Mouse (Mus musculus) right cerebral cortex, adult 18-20 months (tissue): ENCODE measurements around the gene Frrs1l.

Experiments used
- DNase-seq: peaks from one replicate; pipeline ENCODE4 v3.0.0; 2022; ENCODE audit warnings: mixed read lengths

Frrs1l gene

DNA sequence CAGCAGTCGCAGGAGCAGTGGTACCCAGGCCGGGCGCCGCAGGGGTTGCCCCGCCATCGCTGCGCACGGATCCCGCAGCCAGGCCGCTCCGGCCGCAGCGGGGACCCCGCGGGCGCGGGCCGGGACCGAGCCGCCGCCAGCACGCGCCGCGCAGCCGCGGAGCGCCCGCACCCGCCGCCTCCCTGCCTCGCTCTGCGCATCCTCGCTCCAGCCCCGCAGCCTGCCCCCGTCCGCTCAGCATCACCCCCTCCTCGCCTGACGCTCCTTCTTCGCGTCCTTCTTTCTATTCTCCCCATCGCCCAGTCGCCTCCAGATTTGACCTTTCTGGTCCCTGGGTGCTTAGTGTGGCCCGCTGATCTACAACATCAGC is at the start of gene Frrs1l:
Gene Frrs1l, minus strand, starts transcription at position 177 of the 370 bp plus-strand sequence.
- DNase-seq, result peak; percentile 83

DNA sequence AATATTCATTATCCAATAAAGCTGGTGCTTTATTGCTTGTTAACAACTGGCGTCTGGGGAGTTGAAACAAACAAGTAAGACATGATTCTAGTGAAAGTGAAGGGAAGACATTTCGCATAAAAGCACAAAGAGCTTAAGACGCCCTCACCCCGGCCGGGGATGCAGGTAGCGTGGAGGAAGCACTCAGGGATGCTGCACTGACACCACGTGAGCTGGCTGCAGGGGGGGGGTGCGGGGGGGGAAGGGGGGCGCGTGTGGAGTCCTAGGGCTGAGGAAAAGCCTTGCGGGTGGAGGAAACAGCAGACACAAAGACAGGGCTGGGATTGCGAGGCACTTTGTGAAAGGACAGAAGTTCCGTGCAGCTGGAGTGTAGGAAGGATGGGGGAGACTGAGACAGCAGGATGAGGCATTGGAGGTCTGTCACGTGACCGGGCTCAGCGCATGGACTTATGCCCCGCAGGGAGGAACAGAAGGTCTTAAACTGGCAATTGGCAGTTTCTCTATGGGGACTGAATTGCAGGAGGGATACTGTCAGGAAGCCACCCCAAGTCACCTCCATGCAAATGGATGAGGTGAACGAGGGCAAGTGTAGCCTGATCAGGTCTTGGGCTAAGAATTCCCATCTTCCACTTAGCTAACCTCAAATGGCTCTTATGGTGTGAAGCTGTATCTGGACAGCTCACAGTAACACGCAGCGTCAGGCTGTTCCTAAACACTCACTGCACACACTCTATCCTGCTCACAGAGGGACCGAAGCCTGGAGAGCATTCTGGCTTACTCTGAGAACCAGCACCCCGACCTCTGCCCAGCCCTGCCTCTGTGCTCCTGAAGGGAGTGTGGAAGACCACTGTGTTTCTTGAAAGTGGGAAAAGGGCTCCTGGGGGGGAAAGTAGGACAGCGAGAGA is 49.2 kb upstream of the Frrs1l start:
- DNase-seq, result peak; percentile 71

DNA sequence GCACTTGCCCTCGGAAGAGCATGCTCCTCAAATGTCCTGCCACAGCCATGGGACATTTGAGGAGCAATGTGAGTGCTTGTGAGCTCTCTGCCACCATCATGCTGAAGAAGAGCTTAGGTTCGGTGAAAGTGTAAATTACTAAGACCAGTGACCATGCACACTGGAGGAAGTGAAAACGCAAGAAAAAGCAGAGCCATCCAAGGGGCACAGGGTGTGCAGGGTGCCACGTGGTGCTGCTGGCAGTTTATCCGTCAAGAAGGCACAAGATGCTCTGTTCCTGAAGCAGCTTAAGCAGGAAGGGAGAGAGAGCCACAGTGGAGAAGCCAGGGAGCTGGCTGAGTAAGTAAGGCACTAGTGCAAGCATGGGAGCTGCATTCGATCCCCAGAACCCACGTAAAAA is 47.4 kb upstream of the Frrs1l start:
- no peak for DNase-seq

DNA sequence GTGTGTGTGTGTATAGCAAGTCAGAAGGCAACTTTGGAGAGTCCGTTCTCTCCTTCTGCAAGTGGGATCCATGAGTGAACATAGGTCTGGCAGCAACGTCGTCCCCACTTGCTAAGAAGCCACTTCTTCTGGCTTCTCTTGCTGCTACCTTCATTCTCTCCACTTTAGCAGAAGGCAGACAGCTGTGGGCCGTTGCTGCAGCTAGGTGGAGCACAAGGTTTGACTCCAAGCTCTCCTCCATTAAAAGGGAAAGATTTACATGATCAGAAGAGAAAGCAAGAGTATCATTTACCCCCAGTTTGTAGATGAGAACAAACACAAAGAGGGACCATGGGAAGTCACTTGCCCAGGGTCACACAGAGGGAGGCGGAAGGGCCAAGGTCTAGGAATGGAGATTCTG is 44.0 kb upstream of the Frrs1l start:
- DNase-seq, result no peak

DNA sequence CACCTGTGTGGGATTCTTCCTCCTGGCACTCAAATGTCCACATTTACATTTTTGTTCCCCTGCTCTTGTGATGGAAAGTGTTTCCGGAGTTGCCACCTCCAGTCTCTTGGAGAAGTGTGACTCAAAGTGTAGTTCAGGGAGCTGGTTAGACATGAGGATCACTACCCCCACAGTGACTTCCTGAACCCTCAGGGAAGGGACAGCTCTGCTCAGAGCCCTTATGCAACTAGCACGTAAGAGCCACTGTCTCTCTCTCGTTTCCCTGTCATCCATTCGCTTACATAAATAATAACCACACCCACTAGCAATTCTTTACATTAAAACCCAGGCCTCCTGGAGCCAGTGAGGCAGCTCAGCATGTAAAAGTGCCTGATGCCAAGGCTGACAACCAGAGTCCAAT is 41.2 kb upstream of the Frrs1l start:
- no peak for DNase-seq

DNA sequence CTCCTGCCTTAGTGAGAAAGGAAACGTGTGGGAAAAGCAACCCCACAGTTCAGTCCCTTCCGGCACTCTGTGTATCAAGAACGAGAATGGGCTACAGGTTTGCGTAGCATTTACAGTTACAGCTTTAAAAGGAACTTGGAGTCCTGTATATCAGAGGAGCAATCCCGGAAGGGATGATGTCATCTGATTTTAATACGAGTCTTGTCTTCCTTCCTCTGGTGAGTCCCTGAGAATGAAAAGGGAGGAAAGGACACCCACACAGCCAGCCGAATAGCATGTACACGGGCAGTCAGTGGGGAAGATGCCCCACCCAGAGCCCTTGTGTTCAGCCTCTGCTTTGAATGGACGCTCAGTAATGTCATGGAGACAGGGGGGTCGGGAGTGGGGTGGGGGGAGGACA is 37.8 kb upstream of the Frrs1l start:
- DNase-seq, result no peak

DNA sequence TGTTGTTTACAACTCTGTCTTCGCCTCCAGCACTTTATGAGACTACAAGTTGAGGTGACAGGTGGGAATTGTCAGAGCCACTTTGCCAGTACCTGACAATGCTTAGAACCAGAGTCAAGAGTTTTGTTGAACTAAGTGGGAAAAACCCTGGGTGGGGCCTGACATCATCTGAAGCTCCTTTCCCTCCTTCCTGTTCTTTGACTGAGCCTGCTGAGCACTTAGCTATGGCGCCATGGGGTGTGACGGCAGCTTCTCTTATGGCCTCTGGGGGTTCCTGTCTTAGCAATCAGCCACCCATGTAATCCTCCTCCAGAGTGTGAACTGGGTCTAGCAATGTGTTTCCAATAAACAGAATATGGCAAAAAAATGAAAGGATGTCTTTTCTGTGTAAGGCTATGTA is 33.3 kb upstream of the Frrs1l start:
- DNase-seq, result no peak

DNA sequence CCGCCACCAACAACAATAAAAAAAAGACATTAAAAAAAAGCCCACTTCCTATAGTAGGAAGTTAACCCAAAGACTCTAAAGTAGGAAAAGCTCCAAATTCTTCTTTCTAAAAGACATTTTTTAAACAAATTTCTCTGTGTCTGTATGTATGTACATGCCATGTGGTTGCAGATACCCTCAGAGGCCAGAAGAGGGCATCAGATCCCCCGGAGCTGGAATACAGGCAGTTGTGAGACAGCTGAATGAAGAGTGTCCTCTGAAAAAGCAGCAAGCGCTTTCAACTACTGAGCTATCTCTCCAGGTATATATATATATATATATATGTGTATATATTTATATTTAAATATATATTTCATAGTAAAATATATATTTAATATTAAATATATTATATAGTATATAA is 31.1 kb upstream of the Frrs1l start:
- no peak for DNase-seq

DNA sequence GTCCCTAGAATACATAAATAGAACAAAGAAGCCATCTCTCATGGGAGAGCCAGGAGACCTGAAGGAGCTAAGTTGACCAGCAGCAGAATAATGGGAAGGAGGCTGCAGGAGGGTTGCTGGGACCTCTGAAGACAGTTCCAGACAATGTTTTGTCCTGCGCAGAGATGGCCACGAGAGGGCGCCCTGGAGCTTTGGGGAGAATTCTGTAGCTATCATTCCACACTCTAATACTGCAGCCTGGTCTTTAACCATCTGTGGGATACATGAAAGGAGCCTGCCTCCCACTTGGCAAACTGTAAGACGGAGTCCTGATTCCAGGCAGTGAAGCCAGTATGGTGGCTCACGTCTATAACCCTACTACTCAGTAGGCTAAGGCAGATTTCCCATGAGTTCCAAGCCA is 27.0 kb upstream of the Frrs1l start:
- peak; percentile 51 for DNase-seq

DNA sequence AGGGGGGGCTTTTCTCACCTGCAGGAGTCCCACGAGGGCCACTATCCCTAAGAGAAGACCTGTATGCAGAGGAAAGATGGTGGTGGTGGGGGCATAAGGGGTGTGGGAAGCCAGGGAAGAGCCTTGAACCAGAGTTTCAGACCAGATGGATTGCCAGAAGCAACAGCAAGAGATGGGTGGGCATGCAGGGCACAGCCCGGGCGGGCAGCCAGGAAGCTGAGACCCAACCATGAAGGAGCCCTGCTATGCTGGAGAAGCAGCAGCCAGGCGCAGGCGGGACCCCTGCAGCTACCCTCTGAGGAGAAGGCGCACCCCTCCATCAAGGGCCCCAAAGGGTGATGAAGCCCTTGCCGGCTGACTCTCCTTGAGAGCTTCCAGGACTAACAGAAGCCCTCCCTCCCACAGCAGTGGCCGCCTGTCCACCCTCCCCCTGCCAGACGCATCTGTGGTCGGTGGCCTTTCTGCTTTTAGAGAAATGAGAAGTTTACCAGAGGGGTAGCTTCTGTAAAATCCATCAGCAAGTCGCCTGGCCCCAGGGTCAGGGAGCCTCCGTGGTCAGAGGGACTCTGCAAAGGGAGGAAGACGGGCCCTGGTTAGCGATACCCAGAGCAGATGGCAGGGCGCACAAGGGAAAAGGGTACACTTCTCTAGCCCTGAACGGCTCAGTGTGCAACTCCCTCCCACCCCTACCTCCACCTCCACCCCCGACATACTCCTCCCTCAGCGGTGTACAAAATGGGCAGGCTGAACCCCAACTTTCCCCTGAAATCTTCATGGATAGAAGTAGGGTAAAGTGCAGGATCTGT is 26.4 kb upstream of the Frrs1l start:
- DNase-seq, result no peak

DNA sequence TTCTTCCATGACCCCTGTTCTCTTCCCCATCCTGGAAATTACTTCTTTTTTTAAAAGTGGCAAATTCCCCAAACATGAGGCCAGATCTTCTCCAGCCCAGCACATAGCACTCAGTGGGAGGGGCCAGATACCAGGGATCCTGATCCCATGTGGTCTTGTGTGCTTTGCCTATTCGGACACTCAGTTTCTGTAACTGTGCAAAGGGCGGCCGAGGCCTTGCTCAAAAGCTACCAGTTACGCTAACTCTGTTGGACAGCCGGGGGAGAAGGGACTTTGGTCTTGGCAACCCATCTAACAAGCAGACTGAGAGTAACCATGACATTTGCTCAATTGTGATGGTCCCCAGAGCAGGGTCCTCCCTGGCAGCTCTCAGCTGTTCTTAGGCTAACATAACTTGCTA is 24.8 kb upstream of the Frrs1l start:
- no peak for DNase-seq

DNA sequence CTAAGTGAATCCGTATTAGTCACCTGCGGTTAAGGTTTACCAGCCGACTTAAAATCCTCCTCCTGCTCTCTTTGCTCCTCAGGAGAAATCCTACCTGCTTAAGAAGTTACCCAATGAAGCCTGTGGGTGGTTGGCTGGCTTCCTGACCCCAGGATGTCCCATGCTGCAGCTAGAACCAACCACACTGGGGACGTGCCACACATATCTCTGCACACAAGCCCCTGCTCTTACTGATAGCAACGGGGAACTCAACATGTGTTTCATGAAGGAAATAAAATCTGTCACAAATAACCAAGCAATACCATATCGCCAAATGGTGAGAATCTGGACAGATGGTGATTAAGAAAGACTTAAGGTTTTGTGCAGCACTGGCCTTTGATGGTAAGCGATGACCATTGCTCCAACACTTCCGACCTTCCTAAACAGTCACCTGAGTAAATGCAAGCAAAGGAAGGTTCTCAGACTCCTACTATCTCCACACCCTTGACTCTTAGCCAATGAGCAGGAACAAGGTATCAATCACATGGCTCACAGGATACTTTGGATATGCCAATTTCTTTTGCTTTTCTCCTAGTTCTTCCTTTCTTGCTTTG is 21.4 kb upstream of the Frrs1l start:
- DNase-seq, result no peak

DNA sequence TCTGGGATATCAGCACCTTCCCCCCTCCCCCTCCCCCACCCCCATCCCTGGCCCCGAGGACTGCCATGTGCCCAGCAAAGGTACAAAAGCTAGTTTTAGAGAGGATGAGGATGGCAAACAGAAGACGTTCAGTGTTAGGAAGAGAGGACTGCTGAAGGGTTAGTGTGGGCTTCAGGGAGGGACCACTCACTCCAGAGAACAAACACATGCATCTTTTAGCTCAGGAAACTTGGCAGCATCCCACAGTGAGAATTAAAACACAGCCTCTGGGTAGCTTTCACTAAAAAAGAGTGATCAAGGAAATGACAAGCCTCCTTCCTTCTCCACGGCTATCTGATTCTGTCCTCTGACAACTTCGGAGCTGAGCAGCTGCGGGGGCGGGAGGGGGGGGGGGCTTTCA is 20.7 kb upstream of the Frrs1l start:
- no peak for DNase-seq

DNA sequence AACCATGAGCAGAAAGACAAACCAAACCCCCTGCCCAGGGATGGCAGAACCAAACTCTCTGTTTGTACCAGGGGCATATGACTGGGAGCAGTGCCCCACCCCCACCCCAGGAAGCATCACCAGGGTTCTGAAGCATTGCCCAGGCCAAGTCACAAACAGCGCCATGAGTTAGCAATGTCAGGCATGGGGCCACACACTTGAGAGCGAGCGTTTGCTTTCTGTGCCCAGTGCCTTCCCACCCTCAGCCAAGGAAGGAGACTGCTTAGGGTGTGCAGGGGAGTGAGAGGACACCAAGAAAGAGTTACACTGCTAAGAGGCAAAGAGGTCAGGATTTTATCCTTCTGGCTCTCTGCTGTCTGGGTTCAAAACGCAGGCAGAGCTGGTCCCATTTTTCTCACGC is 20.2 kb upstream of the Frrs1l start:
- no peak for DNase-seq

DNA sequence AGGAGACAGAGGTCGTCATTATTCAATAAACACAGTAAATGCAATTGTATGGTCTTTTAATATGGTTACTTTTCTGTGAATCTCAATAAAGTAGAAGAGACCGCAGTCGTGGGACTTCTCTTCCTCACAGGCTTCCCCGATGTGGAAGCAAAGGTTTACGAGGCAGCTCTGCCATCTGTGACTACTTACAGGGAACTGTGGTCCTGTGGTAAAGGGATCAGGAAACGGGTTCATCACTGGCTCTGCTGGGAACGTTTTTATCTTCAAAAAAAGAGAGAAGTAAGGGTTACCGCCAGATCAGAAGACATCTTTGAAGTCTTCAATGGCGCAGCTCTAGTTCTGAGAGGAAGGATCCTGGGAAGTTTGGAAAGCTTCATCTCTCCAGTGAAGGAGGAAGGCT is 17.5 kb upstream of the Frrs1l start:
- no peak for DNase-seq

DNA sequence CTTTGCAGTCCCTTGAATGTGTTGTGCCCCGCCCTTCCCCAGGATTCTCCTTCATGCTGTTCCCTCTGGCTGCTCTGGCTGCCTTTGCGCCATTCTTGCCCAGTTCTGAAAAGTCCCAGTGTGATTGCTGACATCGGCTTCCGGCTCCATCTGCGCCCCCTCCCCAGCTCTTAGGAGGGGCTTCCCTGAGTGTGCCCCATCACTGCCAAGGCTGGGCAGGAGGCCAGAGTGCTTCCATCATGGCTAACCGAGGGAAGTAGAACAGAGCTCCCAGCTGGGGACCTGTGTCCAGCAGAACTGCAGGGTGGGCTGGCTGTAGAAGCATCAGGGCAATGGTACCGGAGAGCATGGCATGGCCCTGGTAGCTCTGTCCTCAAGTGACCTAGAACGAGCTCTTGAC is 14.8 kb upstream of the Frrs1l start:
- DNase-seq, result no peak

DNA sequence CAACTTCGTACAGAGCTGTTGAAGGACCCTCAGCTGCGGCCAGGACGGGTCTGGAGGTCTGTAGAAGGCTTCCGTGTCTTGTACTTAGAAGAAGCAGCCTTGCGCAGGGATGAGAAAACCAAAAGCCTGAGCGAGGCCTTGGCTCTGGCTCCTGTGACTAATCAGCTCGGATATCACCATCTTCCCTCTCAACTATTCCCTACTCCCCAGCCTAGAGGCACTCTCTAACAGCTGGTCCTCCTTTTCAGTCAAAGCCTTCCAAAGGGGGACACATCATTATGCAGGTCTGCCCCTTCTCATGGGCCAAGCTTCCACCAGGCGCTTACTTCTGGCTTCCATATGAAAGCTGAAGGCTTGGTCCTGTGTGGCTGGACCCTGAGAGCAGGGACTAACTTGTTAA is 13.7 kb upstream of the Frrs1l start:
- DNase-seq, result no peak

DNA sequence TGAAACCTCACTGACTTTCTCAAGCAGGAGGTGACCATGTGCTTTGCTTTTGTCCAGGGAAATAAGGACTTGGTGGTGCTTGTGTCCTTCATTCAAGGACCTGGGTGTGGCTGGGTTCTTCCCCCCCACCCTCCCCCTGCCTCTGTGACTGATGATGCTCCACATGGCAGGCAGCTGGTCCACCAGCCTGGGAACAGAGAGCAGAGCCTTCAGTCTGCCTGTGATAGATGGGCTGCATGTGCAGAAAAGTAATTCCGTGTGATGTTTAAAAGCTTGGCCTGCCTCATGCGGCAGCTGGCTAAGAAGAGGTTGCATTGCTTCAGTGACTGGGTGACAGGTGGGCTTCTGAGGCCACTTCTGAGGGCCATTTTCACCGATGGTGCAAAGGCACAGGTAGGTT is 12.6 kb upstream of the Frrs1l start:
- no peak for DNase-seq

DNA sequence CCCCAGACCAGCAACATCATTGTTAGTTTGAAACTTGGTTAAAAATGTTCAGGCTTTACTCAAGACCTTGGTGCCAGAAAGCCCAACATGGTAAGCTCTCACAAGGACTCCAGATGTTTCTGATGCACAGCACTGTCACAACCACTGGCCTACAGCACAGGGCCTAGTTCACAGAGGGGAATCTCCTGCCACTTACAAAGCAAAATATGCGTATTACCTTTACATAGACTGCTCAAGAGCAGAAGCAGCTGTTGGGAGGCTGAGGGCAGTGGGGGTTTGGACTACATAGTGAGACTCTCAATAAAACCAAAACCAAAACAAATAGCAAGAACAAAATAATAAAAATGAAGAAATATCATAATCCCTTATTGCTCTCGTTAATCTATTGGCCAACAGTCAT is 11.2 kb upstream of the Frrs1l start:
- no peak for DNase-seq

DNA sequence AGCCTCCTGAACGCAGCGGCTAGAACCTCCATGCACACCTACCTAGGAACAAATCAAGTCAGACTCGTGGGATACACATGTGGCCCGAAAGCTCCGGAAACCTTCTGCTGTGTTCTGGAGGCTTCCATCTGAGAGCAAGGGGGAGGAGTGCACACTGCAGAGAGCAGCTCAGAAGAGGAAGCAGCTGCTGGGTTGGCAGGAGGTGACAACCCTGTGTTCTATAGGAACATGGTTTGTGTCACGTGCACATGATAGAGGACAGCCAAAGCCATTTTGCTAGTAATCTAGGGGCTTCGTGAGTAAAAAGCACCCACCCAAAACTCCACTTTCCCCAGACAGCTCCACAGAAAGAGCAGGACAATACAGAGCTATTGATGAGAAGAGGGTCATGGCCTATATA is 3.1 kb upstream of the Frrs1l start:
- no peak for DNase-seq

DNA sequence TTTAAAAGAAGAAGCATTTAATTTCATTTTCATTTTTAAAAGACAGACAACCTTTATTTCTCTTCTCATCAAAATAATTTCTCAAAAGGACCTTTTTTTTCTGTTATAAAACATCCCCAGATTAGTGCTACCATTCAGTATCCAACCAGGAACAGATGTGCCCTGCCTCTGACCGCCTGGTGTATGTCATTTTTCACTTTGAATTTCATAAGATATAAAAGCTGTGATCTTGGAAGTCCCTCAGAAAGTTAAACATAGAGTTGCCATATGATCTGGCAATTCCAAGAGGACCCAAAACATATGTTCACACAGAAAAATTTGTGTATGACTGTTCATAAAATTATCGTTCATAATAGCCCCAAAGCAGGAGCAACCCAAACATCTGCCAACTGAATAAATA is 1.8 kb upstream of the Frrs1l start:
- DNase-seq, result no peak

DNA sequence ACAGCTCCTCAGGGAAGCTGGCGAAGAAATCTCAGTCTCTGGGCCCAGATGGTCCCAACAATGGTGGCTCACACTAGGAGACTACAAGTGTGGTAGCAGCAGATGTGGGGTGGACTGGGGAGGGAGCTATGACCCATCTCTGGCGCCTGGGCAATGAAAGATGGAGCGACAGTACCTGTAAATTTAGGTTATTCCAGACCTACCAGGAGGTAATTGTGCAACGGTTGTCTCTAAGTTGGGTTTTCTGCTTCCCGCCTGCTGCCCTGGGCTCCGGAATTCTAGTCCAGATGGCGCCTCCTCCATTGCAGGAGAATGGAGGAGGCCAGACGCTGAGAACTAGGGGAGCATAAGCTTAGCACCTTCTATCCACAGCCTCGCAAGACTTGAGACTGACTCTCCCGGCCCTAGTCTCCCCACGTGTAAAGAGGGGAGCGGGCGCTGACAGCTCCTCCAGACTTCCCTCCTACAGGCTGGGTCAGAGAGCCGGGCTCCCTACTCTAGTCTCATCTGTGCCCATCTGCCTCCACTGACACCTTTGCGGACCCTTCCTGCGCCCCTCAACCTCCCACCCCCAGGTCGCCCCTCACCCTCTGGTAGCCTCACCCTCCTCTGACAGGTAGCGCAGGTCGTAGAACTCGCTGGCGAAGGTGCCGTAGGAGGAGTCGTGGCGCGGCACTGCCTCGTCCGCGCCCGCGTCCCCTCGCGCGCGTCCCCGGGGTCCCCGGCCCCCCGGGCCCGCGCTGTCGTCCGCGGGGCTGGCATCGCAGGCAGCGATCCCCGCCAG is 568 bp downstream of the Frrs1l start:
- DNase-seq, result peak; percentile 74

DNA sequence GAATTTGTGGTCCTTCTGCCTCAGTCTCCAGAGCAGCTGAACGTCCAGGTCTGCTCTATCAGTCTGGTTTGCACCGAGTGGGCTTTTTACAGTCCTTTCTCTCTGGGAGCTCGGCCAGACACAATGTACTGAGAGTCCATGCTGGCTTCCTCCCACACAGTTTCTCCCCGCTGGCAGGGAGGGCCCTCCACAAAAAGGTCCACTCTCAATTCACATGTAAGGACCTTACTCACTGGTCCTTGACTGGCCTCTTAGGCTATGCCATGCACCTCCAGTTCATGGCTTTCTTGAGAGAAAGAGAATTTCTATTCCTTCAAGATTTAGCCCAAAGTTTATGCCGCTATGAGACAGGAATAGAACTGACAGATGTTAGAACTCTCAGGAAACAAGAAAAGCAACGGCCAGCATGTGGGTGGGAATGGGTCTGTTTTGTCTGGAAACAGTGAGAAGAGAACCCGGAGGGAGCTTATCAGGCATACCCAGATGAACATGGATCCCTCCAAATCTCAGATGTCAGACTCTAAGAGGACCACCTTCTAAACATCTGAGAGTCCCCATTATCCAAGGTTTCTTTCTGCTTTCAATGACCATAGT is 24.5 kb downstream of the Frrs1l start:
- peak; percentile 61 for DNase-seq
